Mouse (Mus musculus) ovary, postnatal 14 days (tissue): ENCODE data around the gene Il12rb2.

Source experiments
- DNase-seq: peaks from one replicate; pipeline ENCODE4 v3.0.0; 2022; ENCODE audit warnings: low spot score

Il12rb2 gene

DNA sequence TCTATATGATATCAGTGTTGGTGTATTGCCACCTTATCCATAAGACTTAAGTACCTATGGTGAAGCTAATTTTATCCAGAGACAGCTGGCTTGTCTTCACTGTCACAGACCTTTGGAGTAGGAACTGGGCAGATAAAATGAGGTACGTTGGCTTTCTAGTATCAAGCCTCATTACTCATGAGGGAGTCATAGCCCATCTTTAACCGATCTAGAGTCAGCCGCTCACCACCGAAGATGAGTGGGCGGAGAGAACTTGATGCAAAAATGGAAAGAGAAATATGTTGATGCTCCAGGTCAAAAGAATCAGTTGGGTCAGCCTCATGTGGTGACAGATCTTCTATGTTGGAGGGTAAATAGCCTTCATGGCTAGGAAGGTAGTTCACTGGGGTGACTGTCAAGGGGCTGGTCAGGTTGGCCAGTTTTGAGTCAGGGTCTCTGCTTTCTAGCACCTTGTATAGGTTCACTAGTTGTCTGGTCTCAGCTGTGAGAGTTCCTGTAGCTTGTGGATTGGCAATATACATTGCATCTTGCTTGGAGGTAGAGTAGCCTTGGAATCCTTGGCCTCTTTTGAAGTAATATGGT is 83.9 kb downstream of the Il12rb2 start:
- DNase-seq: no peak

DNA sequence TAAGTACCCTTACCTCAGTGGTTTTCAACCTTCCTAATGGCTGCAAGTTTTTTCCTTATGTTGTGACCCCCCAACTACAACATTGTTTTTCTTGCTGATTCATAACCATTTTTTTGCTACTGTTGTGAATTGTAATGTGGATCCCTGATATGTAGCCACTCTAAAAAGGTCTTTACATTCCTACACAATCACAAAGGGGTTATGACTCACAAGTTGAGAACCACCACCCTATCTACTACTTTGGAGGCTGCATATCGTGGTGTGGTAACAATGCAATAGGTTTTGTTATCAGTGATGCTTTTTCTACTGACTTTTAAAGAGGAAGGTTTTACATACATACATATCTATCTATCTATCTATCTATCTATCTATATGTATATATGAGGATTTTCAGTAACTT is 93.1 kb downstream of the Il12rb2 start:
- no peak for DNase-seq

DNA sequence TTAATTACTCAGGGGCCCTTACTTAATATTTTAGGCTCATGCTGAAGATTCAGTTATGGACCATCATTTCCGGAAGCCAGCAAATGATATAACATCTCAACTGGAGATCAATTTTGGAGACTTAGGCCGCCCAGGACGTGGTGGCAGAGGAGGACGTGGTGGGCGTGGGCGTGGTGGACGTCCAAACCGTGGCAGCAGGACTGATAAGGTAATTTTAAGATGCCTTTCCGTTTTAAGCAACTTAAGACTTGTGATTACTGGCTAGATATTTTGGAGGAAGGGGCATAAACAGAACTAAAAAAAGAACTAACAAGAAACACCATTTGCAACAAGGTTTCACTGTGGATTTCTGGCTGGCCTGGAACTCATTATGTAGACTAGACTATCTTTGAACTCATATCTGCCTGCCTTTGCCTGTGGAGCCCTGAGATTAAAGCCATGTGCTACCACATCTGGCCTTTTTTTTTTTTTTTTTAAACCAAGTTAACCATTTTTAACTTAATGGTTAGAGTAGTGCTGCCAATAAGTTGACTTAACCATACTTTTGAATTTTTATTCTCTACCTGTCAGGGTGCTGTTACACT is 94.3 kb downstream of the Il12rb2 start:
- no peak for DNase-seq

DNA sequence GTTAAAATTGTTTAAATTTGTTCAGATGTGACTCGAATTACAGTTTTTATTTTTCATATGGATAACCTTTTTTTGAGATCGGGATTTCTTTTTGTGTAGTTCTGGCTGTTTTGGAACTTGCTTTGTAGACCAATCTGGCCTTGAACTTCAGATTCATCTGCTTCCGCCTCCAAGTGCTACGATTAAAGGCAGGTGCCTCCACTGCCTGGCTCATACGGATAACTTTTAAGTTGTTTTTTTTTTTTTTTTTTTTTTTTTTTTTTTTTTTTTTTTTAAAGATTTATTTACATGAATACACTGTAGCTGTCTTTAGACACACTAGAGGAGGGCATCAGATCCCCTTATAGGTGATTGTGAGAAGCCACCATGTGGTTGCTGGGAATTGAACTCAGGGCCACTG is 98.0 kb downstream of the Il12rb2 start:
- no peak for DNase-seq

DNA sequence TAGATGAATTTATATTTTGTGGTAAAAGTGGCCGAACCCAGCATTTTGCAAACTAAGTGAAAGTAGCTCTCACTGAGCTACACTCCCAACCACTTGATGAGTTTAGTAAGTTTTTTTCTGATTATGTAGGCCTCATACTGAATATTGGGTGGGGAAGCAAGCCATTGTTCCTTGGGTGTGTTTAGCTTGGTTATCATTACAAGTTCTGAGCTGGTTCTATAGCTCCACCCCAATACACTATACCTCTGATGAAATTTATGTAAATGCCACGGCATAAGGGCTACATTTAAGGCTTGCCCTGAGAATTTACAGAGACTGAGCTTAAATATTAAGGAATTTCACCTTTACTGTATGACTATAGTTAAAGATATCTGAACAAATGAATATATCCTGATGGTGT is 106.5 kb downstream of the Il12rb2 start:
- no peak for DNase-seq

DNA sequence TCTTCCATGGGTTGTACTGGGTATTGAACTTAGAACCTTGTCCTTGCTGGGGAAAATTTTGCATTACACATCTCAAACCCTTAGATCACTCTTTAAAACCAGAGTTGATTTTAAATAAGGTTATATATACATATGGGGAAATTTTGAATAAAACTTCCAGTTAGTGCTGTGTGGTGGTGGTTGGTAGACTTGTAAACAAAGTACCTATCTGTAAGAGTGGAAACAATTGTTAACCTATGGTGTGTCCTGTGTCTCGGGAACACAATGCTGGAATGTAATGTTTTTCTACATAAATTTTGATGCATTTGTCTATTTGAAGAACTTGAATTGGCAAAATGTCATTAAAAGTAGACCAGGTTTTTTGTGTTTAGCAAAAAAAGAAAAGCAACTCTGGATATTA is 107.0 kb downstream of the Il12rb2 start:
- no peak for DNase-seq

DNA sequence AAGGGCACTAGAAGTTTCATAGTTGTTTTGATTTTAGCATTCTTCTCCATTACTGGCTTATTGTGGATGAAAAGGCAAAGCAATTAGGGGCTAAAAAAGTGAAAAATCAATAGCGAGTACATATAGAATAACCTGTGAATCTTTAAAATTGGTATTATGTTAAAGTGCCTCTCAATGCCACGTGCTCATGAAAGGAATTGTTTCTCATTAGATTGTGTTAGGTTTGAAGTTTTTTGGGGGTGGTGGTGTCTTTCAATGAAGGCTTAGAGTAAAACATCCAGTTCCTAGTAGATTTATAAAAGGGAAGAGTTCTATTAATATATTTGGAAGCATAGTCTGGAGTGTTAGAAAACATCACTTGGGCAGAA is 107.8 kb downstream of the Il12rb2 start:
- no peak for DNase-seq

DNA sequence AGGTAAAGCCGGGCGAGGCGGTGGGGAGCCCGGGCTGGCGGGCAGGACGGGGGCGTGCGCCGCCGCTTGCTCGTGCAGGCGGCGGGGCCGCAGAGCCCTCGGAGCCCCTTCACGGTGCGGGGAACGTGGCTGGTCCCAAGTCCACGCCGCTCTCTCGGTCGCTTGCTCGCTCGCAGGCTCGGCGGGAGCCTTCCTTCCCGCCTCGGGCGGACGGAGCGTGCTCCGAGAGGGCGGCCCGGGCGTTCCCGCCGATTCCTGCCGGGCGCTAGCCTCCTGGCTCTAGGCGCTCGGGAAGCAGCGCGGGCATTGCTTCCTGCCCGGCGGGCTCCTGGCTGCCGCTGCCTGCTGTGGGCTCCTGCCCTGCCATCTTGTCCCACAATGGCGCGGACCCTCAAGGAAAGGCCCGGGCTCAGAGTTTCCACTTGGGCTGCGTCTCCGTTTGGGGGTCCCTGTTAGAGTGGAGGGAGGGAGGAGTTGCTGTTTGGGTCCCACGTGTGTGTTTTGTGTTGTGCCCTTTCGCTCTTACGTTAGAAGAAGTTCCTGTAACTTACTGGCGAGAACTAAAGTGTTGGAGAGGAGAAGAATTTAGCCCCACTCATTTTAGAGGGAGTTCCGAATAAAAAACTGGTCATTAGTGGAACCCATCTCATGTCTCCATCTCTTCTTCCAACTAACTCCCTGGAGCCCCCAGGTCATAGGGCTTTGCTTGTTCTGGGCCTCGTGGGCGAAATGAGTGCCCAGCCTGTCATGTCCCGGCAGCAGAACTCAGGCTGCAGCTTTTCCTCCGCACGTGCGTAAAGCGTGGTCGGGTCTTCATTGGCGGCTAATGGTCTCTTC is 108.4 kb downstream of the Il12rb2 start:
- DNase-seq: peak; percentile 9

DNA sequence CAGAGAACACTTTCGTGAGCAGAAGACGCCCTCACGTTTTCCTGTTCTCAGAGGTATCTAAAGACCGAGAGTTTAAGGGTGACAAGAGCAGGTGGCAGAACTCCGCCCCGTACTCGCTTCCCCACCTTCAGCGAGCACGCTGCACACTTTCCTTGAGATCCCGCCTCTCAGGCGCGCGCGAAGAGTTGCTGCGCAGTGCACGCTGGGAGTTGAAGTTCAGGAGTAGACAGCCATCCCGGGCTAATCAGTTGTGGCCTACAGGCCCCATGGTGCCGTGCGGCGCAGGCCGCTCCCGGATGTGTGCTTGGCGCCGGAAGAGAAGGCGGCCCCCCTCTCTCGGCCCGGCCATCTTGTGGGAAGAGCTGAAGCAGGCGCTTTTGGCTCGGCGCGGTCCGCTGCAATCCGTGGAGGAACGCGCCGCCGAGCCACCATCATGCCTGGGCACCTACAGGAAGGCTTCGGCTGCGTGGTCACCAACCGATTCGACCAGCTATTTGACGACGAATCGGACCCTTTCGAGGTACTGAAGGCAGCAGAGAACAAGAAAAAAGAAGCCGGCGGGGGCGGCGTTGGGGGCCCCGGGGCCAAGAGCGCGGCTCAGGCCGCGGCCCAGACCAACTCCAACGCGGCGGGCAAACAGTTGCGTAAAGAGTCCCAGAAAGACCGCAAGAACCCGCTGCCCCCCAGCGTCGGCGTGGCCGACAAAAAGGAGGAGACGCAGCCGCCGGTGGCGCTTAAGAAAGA is 109.2 kb downstream of the Il12rb2 start:
- DNase-seq: peak; percentile 84

DNA sequence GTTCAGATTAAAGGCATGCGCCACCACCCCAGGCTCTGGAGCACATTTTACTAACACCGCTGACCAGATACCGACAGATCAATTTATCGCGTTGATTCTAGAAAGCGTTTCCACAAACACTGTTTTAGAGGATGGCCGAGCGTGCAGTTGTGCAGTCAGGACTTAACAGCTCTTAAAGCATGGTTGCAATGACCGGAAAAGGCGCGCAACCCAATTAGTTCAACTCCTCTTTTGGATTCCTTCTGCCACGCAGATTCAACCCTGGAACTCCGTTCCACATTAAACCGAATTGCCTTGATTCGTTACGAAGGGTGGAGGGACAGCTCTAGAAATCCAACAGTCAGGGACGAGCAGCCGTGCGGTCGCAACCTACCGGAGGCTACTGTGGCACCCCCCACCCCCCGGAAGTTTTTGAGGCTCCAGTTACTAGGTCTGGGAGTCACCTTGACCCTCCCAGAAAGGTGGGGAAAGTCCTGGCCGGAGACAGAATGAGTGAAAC is 109.8 kb downstream of the Il12rb2 start:
- no peak for DNase-seq

DNA sequence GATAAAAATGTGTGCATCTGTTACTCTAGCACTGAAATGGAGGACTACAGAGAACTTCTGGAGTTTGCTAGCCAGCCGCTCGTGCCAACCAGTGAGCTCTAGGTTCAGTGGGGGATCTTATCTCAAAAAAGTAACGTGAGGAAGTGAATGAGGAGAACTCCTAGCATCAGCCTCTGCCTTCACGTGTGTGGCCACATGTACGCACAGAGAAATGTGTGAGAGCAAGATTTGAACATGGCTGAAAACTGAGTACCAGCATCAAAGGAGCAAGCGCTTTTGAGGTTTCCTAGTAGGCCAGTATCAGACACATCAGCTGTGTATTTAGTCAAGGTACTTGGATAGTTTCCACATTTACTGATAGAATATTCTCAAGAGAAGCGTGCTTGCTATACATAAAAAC is 111.1 kb downstream of the Il12rb2 start:
- DNase-seq: no peak

DNA sequence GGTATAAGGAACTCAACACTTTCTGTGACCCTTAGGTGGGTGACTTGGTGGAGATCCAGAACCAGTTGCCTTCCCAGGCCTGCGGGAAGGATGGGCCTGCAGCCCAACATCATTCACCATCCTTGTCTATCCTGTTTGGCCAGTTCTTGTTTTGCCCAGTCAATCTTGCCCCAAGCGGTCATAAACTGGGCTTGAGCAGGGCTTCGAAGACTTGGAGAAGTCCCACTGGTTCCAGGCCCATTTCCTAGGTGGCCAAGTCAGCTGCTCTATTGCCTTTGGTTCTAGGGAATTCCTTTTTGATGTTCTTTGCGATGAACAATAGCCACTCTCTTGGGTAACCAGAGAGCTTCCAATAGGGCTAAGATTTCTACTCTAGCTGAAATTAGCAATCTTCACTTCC is 124.9 kb downstream of the Il12rb2 start:
- DNase-seq: no peak

DNA sequence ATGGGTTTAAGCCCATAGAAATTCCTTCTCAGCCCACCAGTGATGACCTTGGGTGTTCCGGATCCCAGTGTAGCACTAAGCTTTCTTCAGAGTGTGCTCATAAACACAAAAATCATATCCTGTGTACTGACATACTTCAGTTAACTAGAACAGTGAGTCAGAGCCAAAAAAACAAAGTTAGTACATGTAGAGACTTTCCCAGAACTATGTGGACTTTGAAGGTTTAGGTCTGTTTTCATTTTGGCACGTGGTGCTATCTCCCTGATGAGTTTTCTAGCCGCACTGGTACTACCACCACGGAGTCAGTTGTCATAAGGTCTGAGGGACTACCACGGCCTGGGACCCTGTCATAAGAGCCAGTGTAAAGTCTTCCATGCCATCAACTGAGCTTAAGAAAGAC is 131.5 kb downstream of the Il12rb2 start:
- no peak for DNase-seq

DNA sequence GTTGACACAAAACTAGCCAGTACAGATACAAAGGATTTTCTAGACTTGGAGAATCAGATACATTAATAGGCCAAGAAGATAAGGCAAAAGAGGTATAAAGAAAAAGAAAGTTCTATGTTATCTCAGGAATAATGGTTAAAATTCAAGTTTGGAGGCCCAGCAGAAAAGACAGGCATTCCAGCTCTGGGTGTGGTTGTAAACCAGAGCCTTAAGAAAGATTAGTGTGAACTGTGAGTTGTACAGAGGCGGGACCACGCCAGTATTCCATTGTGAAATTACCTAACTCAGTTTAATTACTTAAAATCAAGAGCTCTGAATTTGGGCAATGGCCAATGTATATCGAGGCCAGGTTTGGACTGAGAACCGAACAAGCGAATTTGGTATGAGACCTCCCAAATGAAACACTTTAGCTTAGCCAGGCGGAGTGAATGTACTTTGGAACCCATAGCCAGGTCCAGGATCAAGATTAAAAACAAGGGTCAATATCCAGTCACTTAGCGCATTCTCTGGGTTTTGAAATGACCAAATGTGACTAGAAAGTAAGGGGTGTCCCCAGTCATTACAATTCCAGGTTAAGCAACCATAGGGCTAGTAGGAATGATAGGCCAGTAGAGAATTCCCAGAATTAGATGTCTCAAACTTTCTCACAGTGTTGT is 132.1 kb downstream of the Il12rb2 start:
- no peak for DNase-seq
